Mouse (Mus musculus) retina, postnatal 1 day (tissue): ENCODE measurements around the gene Fcna.

Experiments
- DNase-seq: peaks from one replicate; pipeline ENCODE4 v3.0.0-alpha.2; 2012

The Fcna gene

GRCm38 (mm10) chr2:25627811-25628210 lies at the start of gene Fcna:
TSS of gene Fcna (minus strand) at chr2:25628030.
- no peak for DNase-seq

GRCm38 (mm10) chr2:25676486-25676885 lies 48.7 kb upstream of the Fcna start, which contains the start of gene Lcn6:
TSS of gene Lcn6 (plus strand) at chr2:25676786.
- DNase-seq: no peak

DNA sequence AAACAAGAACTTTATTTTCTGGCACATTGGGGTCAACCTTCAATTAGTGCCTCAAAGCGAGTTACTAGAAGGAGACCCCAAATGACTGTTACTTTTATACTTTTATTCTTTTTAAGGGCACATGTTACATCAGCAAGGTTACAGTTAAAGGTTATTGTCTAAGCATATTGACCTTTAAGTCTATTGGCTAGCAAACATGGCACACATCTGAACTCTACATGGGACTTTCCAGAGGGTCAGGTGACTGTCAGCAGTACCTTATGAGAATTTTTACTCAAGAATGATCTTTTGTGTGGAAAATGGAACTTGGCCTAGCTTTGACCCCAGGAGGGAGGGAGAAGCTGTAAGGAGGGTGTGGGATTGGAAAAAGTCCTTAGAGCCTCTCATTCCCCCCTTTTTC lies 38.7 kb upstream of the Fcna start:
- DNase-seq: no peak

GRCm38 (mm10) chr2:25664125-25664524 lies 36.3 kb upstream of the Fcna start:
- DNase-seq: no peak

DNA sequence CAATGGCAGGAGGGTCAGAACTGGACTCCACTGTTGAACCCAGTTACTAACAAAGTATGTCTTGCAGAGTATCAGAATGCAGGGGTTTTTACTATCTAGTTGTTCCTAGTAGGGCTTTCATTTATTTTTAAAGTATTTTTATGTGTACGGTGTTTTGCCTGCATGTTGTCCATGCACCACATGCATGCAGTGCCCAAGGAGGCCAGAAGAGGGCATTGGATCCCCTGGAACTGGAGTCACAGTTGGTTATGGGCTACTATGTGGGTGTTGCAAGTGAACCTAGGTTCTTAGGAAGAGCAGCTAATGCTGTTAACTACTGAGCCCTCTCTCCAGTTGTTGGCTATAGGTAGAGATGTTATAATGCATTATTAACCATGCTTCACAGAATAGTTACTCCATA lies 35.7 kb upstream of the Fcna start:
- DNase-seq: peak; percentile 41

DNA sequence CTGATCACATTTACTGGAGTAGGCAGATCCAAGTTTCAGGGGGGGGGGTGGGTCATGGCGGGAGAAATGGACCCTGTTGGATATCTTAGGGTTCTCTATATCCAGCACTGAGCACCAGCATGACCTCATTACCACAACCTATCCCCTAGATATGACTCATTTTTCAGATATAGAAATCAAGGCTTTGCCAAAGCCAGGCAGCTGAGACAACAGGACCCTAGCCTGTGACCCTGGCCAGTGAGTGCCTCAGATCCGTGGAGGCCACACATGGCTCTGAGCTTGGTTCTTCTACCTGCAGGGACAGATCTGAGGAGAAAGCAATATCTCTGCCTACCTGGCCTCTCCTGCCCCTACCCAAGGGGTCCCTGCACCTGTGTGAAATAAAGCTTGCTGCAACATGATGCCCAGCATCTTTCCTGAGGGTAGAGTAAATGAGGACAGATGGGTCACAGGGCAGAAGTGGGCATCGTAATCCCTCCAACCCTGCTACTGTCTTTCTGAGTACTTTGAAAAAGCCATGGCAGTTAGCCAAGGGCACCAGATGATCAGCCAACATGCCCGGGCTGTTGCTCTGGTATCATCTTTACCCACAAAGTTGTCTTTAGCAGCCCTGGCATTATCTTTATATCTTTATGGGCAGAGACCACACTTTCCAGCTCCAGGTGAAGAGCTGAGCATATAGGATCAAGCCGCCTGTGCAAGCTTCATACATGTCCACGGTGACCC lies 33.6 kb upstream of the Fcna start:
- peak; percentile 9 for DNase-seq

GRCm38 (mm10) chr2:25660279-25660678 lies 32.4 kb upstream of the Fcna start:
- DNase-seq: no peak

GRCm38 (mm10) chr2:25657652-25658051 lies 29.8 kb upstream of the Fcna start, which contains the start of gene Lcn5:
TSS of gene Lcn5 (plus strand) at chr2:25657952.
- DNase-seq: no peak

DNA sequence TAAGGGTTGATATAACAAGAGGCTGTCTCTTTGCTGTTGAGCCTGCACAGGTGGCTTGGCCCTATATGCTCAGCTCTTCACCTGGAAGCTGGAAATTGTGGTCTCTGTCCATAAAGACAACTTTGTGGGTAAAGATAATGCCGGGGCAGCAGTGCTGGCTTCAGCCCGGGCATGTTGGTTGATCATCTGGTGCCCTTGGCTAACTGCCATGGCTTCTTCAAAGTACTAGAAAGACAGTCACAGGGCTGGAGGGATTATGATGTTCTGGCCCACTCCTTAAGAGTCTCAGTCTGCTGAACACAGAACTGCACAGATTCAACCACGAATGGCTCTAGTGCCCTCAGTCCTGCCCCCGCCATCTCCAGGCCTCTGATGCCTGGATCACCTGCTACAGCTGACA lies 29.4 kb upstream of the Fcna start:
- DNase-seq: no peak

- no peak for DNase-seq
Observed at GRCm38 (mm10) chr2:25656691-25657090, 28.9 kb upstream of the Fcna start.

- DNase-seq: no peak
Observed at GRCm38 (mm10) chr2:25654502-25654901, 26.7 kb upstream of the Fcna start.

GRCm38 (mm10) chr2:25652902-25653301 lies 25.1 kb upstream of the Fcna start, which contains the start of gene Lcn8:
TSS of gene Lcn8 (plus strand) at chr2:25653120.
- no peak for DNase-seq

GRCm38 (mm10) chr2:25639890-25640289 lies 12.1 kb upstream of the Fcna start:
- peak; percentile 57 for DNase-seq

GRCm38 (mm10) chr2:25634046-25634445 lies 6.2 kb upstream of the Fcna start:
- no peak for DNase-seq

GRCm38 (mm10) chr2:25633616-25634015 lies 5.8 kb upstream of the Fcna start:
- no peak for DNase-seq

DNA sequence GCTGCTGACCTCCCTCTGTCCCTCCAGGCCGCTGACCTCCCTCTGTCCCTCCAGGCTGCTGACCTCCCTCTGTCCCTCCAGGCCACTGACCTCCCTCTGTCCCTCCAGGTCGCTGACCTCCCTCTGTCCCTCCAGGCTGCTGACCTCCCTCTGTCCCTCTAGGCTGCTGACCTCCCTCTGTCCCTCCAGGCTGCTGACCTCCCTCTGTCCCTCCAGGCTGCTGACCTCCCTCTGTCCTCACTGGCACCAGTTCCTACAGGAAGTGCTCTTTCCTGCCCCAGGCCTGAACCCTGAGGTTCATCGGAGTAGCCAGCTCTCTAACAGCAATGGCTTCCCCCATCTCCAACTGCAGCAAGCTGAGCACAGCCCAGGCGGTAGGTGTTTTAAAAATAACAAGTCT lies 908 bp upstream of the Fcna start:
- no peak for DNase-seq

- no peak for DNase-seq
Observed at GRCm38 (mm10) chr2:25625986-25626385, 1.8 kb downstream of the Fcna start.

- DNase-seq: peak; percentile 89
Observed at GRCm38 (mm10) chr2:25621229-25622200, 6.3 kb downstream of the Fcna start, which contains the start of gene Tmem141. TSS of gene Tmem141 (minus strand) at chr2:25622005.

DNA sequence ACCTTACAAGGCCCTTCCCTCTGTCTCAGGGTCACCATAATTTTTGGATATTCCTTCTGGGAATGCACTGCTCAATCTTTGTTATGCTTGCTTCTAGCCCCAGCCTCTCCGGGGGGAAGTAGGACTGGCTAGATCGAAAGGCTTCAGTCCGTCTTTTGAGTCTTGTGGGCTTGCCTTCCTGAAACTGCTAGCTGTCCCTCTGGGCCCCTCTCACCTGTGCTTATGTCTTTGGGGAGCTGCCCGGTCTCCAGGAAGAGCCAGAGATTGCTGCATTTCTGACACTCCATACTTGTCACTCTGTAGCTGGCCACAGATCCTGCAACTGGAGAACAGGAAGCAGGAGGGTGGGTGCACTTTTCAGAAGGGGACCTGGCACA lies 7.0 kb downstream of the Fcna start:
- DNase-seq: no peak

DNA sequence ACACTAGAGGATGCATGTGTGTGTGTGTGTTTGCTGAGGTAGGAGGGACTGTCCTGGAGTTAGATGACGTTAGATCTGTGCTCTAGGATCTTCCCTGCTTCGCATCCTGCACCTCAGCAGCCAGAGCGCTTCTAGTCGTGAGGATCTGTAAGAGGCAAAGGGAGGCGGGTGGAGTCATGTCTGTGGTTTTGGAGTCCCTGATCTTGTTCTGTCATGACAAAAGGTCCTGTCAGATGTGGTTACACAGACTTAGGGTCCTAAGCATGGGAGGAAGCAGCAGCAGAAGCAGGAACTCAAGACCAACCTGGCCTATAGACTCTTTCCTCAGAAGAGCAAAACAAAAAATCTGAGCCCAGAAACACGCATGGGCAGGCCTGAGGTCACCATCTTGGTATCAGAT lies 7.4 kb downstream of the Fcna start:
- DNase-seq: no peak

GRCm38 (mm10) chr2:25617578-25617977 lies 10.3 kb downstream of the Fcna start, which contains the start of gene Ccdc183:
TSS of gene Ccdc183 (minus strand) at chr2:25617678.
- no peak for DNase-seq

DNA sequence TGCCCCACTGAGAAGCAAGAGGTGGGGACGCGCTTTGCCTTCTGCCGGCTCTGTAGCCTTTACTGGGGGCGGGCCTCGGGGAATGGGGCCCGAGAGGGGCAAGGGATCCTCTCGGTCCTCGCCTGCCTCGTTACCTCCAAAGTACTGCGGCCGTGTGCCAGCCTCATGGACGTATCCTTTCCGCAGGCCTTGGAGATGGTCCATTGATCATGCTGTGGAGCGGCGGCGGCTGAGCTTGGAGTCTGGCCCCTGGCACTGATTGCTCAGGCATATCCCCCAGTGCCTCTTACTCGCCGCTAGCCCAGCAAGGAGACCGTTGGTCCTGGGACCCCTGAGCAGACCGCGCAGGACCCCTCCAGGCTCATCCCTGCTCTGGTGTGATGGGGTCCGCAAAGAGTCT lies 11.4 kb downstream of the Fcna start:
- DNase-seq: peak; percentile 5

GRCm38 (mm10) chr2:25608671-25609070 lies 19.2 kb downstream of the Fcna start:
- no peak for DNase-seq
